Mouse (Mus musculus): Measurements from ENCODE around the gene Icam5. TPM values are rescaled to one million over a fixed set of nuclear protein-coding genes. Genes with fewer than 3 reads are reported as not detected.

Icam5 gene
- 0.34 and 0.49 TPM in 2 replicates for polyA plus RNA-seq (2012; rRNA removed)

DNA sequence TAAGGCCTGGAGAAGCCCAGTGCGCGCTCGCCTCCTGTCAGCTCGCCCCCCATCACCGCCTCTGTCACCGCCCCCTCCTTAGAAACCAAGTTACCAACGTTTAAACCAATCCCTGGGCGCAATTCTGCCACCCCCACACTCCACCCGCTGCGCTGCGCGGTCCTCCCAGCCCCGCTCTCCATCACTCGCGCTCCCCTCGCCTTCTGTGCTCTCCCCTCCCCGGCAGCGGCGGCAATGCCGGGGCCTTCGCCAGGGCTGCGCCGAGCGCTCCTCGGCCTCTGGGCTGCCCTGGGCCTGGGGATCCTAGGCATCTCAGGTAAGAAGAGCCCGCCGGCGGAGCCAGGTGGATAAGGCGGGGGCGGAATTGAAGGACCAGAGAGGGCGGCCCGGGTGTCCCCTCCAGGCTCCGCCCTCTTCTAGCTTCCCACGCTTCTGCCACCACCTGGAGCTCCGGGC, at the start of gene Icam5:
Gene Icam5 (plus strand): TSS at position 178 of the 456 bp plus-strand sequence.
- no peaks in the 10 kb centered on the region for H3K36me3 ChIP-seq (ENCODE audit: control insufficient read depth, insufficient read depth, low read length)
- TF ChIP-seq POLR2A (IDR thresholded peaks at IDR 0.05; ENCODE audit: low read depth, low read length) = no peak
- TF ChIP-seq CTCF (conservative IDR thresholded peaks at IDR 0.05; ENCODE audit: insufficient read depth, insufficient read length, low read depth, low read length) = no peak
- peak within 1 kb of the TSS; percentile 25; the same call in 1 of the 2 replicates for H3K27ac ChIP-seq (ENCODE audit: insufficient read depth, low read depth, low read length)
- H3K4me1 ChIP-seq (ENCODE audit: control insufficient read depth, insufficient read depth, low read length) = peaks cover 4% of the 10 kb centered on the region; the same call in 1 of the 2 replicates
- no peak for DNase-seq
- WGBS = under 1% methylated on average over 35 of the region's 35 CpGs
- H3K4me3 ChIP-seq (ENCODE audit: insufficient read depth, low read depth, low read length) = peak within 1 kb of the TSS; percentile 61
- no peaks in the 10 kb centered on the region; the same call in 1 of the 2 replicates for H3K27me3 ChIP-seq (replicated peaks; ENCODE audit: control insufficient read depth, insufficient read depth, low read length)

- Histone ChIP-seq H3K27ac (ENCODE audit: insufficient read depth, low read depth, low read length) (no peak overlapping the region), H3K4me1 (ENCODE audit: control insufficient read depth, insufficient read depth, low read length) (no peaks in the 10 kb centered on the region), H3K36me3 (ENCODE audit: control insufficient read depth, insufficient read depth, low read length) (no peaks in the 10 kb centered on the region), H3K27me3 (replicated peaks; ENCODE audit: control insufficient read depth, insufficient read depth, low read length) (no peaks in the 10 kb centered on the region), H3K4me3 (ENCODE audit: insufficient read depth, low read depth, low read length) (no peak overlapping the region)
- TF ChIP-seq CTCF (conservative IDR thresholded peaks at IDR 0.05; ENCODE audit: insufficient read depth, insufficient read length, low read depth, low read length) = no peak
- TF ChIP-seq POLR2A (IDR thresholded peaks at IDR 0.05; ENCODE audit: low read depth, low read length) = no peak
- WGBS = 74% methylated on average over 3 of the region's 3 CpGs
- DNase-seq = no peak
Measured at GRCm38 (mm10) chr9:20982171-20982570, 49.7 kb upstream of the Icam5 start.

- 27% methylated on average over 5 of the region's 5 CpGs for WGBS
- H3K27ac ChIP-seq (ENCODE audit: insufficient read depth, low read depth, low read length) = no peak overlapping the region
Measured at GRCm38 (mm10) chr9:20983169-20983568, 48.7 kb upstream of the Icam5 start.

GRCm38 (mm10) chr9:20986952-20987686, 44.8 kb upstream of the Icam5 start:
- TF ChIP-seq POLR2A (IDR thresholded peaks at IDR 0.05; ENCODE audit: low read depth, low read length) = no peak
- no peak for TF ChIP-seq CTCF (conservative IDR thresholded peaks at IDR 0.05; ENCODE audit: insufficient read depth, insufficient read length, low read depth, low read length)
- H3K4me3 ChIP-seq (ENCODE audit: insufficient read depth, low read depth, low read length) = no peak overlapping the region
- H3K4me1 ChIP-seq (ENCODE audit: control insufficient read depth, insufficient read depth, low read length) = 0 out of 2 replicates have a peak, but pooled peaks cover 5% of the 10 kb centered on the region
- no peaks in the 10 kb centered on the region for H3K27me3 ChIP-seq (replicated peaks; ENCODE audit: control insufficient read depth, insufficient read depth, low read length)
- 67% methylated on average over 15 of the region's 15 CpGs for WGBS
- H3K36me3 ChIP-seq (ENCODE audit: control insufficient read depth, insufficient read depth, low read length) = no peaks in the 10 kb centered on the region
- H3K27ac ChIP-seq (ENCODE audit: insufficient read depth, low read depth, low read length) = no peak overlapping the region
- DNase-seq = no peak

More at GRCm38 (mm10) chr9:20983169-20983568, 48.7 kb upstream of the Icam5 start:
- no peak for DNase-seq
- no peaks in the 10 kb centered on the region for H3K4me1 ChIP-seq (ENCODE audit: control insufficient read depth, insufficient read depth, low read length)
- TF ChIP-seq POLR2A (IDR thresholded peaks at IDR 0.05; ENCODE audit: low read depth, low read length) = no peak
- no peak for TF ChIP-seq CTCF (conservative IDR thresholded peaks at IDR 0.05; ENCODE audit: insufficient read depth, insufficient read length, low read depth, low read length)
- no peaks in the 10 kb centered on the region for H3K36me3 ChIP-seq (ENCODE audit: control insufficient read depth, insufficient read depth, low read length)
- no peaks in the 10 kb centered on the region for H3K27me3 ChIP-seq (replicated peaks; ENCODE audit: control insufficient read depth, insufficient read depth, low read length)
- H3K4me3 ChIP-seq (ENCODE audit: insufficient read depth, low read depth, low read length) = no peak overlapping the region

GRCm38 (mm10) chr9:20987953-20988352, 43.9 kb upstream of the Icam5 start:
- no peaks in the 10 kb centered on the region for H3K27me3 ChIP-seq (replicated peaks; ENCODE audit: control insufficient read depth, insufficient read depth, low read length)
- no peak overlapping the region for H3K27ac ChIP-seq (ENCODE audit: insufficient read depth, low read depth, low read length)
- H3K36me3 ChIP-seq (ENCODE audit: control insufficient read depth, insufficient read depth, low read length) = no peaks in the 10 kb centered on the region
- TF ChIP-seq POLR2A (IDR thresholded peaks at IDR 0.05; ENCODE audit: low read depth, low read length) = no peak
- no peak for TF ChIP-seq CTCF (conservative IDR thresholded peaks at IDR 0.05; ENCODE audit: insufficient read depth, insufficient read length, low read depth, low read length)
- WGBS = 47% methylated on average over 7 of the region's 7 CpGs
- 0 out of 2 replicates have a peak, but pooled peaks cover 5% of the 10 kb centered on the region for H3K4me1 ChIP-seq (ENCODE audit: control insufficient read depth, insufficient read depth, low read length)
- DNase-seq = no peak
- H3K4me3 ChIP-seq (ENCODE audit: insufficient read depth, low read depth, low read length) = no peak overlapping the region

DNA sequence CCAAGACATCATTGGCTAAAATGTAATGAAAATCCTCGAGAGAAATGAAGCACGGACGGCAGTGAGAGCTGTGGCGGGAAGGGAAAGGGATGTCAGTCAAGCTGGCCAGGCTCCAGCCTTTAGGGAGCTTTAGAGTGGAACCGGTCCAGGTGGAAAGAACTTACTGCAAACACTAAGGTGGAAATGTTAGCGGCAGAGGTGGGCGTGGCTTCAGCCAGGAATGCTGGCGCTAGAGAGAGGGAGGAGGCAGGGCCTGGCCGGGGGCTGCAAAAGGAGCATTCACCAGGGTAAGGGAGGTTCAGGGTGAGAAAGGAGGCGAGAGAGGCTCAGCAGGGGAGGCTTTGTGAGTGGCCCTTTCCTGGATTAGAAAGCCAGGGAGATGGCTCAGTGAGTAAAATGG, 41.0 kb upstream of the Icam5 start:
- Histone ChIP-seq H3K36me3 (ENCODE audit: control insufficient read depth, insufficient read depth, low read length) (no peaks in the 10 kb centered on the region), H3K27ac (ENCODE audit: insufficient read depth, low read depth, low read length) (no peak overlapping the region), H3K4me3 (ENCODE audit: insufficient read depth, low read depth, low read length) (no peak overlapping the region), H3K27me3 (replicated peaks; ENCODE audit: control insufficient read depth, insufficient read depth, low read length) (no peaks in the 10 kb centered on the region), H3K4me1 (ENCODE audit: control insufficient read depth, insufficient read depth, low read length) (peaks cover 5% of the 10 kb centered on the region; the same call in 1 of the 2 replicates)
- TF ChIP-seq POLR2A (IDR thresholded peaks at IDR 0.05; ENCODE audit: low read depth, low read length) (no peak), CTCF (conservative IDR thresholded peaks at IDR 0.05; ENCODE audit: insufficient read depth, insufficient read length, low read depth, low read length) (no peak)
- 9% methylated on average over 10 of the region's 10 CpGs for WGBS
- peak; percentile 76 for DNase-seq

DNA sequence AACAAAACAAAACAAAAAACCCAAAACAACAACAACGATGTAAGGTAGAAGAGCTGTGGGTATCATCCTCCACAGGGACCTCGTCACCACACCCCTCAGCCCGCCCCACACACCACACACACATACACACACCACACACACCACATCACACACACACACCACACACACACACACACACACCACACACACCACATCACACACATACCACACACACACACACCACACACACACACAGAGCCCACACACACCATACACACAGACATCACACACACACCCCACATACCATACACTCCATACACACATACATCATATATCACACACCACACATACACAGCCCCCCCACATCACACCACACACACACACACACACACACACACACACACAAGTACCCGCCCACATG, 40.3 kb upstream of the Icam5 start:
- Histone ChIP-seq H3K4me1 (ENCODE audit: control insufficient read depth, insufficient read depth, low read length) (peaks cover 5% of the 10 kb centered on the region; the same call in 1 of the 2 replicates), H3K27me3 (replicated peaks; ENCODE audit: control insufficient read depth, insufficient read depth, low read length) (no peaks in the 10 kb centered on the region), H3K4me3 (ENCODE audit: insufficient read depth, low read depth, low read length) (no peak overlapping the region), H3K36me3 (ENCODE audit: control insufficient read depth, insufficient read depth, low read length) (no peaks in the 10 kb centered on the region), H3K27ac (ENCODE audit: insufficient read depth, low read depth, low read length) (no peak overlapping the region)
- DNase-seq = no peak
- TF ChIP-seq CTCF (conservative IDR thresholded peaks at IDR 0.05; ENCODE audit: insufficient read depth, insufficient read length, low read depth, low read length) (no peak), POLR2A (IDR thresholded peaks at IDR 0.05; ENCODE audit: low read depth, low read length) (no peak)
- WGBS = 93% methylated on average over 4 of the region's 4 CpGs
